Mouse (Mus musculus): ENCODE measurements around the gene Gm20388. TPM values are rescaled to one million over a fixed set of nuclear protein-coding genes. Genes with fewer than 3 reads are reported as not detected.
A peak's percentile ranks its signal among the peaks of the same experiment; 100 is the strongest.

The Gm20388 gene
- polyA plus RNA-seq, 1 experiment from 2014 or later, result not detected

DNA sequence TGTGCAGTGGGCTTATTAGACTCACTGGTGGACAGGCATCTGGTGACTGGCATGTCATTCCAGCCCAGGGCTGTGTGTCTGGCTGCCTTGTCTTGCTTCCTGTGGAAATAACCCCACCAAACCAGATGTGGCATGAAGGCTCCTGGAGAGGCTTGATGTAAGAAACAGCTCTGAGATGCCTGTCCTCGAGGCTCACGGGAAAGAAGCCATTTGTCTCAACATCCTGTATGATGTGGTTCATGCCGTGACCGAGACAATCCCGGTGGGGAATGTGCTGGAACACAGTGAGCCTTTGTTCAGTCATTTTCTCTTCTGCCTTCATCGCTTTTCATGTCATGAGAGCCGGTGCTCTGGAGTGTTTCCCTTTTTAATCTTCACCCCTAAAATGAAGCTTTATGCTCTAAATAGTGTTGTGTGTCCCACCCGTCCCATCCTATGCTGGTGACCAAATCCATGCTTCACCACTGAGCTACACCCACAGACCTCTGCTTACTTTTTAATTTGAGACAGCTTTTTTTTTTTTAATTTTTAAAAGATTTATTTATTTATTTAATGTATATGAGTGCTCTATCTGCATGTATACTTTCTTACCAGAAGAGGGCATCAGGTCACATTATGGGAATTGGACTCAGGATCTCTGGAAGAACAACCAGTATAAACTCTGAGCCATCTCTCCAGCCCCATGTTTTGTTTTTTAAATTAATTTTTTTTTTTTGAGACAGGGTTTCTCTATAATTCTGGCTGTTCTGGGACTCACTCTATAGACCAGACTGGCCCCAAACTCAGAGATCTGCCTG lies 2054.3 kb downstream of the Gm20388 start:
- Histone ChIP-seq H3K4me1 (peaks cover 34% of the 10 kb centered on the region), H3K9ac (replicated peaks) (no peak overlapping the region), H3K9me3 (no peaks in the 10 kb centered on the region), H3K27ac (replicated peaks) (no peak overlapping the region), H3K4me2 (replicated peaks) (no peak overlapping the region), H3K36me3 (no peaks in the 10 kb centered on the region), H3K4me3 (no peak overlapping the region), H3K27me3 (no peaks in the 10 kb centered on the region)
- no peak for ATAC-seq (replicated peaks)
- WGBS, result 85% methylated on average over 8 of the region's 8 CpGs

DNA sequence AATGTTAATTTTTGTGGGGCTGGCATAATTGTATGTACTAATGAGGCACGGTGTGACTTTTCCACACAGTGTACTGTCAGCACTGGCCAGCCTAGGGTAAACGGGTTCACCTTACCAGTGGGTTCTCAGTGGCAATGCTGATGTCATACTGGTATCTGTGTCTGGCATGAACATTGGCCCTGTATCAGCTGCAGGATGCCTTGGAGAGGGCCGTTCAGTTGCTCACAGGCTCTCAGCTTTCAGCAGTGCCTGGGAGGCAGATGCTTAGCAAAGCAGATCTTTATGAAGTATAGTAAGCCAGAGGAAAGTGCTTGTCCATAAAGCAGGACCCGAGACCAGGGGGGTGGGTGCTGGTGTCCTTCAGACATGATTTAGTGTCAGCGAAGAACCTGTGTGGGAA lies 2055.5 kb downstream of the Gm20388 start:
- Histone ChIP-seq H3K27ac (replicated peaks) (no peak overlapping the region), H3K4me2 (replicated peaks) (no peak overlapping the region), H3K4me1 (peaks cover 41% of the 10 kb centered on the region), H3K36me3 (no peaks in the 10 kb centered on the region), H3K9me3 (no peaks in the 10 kb centered on the region), H3K9ac (replicated peaks) (no peak overlapping the region), H3K4me3 (no peak overlapping the region), H3K27me3 (no peaks in the 10 kb centered on the region)
- ATAC-seq (replicated peaks), result no peak
- WGBS, result 69% methylated on average over 5 of the region's 5 CpGs

DNA sequence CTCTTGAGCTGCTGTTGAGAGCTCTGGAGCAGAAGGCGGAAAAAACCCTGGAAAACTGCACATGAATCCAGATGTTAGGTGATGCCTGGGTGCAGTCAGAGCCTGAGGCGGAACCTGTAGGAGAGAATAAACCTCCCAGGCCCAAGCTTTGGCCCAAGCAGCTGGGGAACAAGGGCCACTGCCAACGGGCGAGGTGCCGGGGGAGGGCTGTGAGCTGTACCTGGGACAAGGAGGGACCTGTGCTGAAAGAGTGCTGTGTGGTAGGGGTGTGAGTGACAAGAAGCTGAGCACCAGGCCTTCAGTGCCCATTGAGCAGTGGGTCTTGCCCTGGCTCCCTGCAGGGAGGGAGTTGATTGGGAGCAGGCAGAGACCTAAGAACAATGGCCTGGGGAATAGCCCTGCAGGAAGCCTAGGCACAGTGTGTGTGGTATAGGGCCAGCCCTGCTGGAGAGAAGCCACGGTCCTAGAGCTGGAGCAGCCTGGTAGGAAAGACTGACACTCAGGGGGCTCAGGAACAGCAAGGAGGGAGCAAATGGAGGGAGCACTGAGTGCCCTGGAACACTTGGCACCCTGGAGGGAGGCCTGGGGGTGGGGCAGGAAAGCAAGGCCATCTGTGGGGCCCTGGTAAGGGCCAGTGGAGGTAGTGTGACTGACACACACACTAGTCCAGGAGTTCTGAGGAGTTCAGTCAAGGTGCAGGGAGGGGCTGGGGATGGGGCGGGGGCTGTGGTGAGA lies 2056.2 kb downstream of the Gm20388 start:
- peak; percentile 64 for ATAC-seq (replicated peaks)
- no peak overlapping the region for H3K9ac ChIP-seq (replicated peaks)
- H3K4me2 ChIP-seq (replicated peaks), result no peak overlapping the region
- 0 out of 2 replicates have a peak overlapping the region, but pooled peaks have one; percentile 15 for H3K27ac ChIP-seq (replicated peaks)
- H3K4me3 ChIP-seq, result no peak overlapping the region
- H3K4me1 ChIP-seq, result peaks cover 48% of the 10 kb centered on the region
- 23% methylated on average over 7 of the region's 7 CpGs for WGBS
- no peaks in the 10 kb centered on the region for H3K36me3 ChIP-seq
- no peaks in the 10 kb centered on the region for H3K9me3 ChIP-seq
- H3K27me3 ChIP-seq, result no peaks in the 10 kb centered on the region

DNA sequence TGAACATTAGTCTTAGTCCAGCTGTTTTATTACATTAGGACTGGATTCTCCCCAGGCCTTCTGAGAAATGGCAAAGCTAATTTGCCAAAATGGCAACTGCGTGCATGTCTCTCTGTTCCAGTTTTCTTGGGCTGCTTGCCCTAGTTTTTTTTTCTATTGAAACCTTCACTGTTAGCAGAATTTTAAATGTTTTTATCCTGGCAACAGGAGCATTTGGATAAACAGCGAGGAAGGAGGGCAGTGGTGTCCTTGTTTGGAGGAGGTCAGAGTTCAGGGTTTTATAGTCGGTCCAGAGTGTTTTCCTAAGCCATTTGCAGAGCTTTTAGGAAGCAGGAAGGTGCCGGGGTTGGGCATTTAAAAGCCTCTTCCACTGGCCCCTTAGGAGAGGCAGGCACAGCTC lies 2057.3 kb downstream of the Gm20388 start:
- 50% methylated on average over 4 of the region's 4 CpGs for WGBS
- H3K27me3 ChIP-seq, result no peaks in the 10 kb centered on the region
- H3K27ac ChIP-seq (replicated peaks), result peak overlapping the region; percentile 32
- ATAC-seq (replicated peaks), result no peak
- H3K4me3 ChIP-seq, result no peak overlapping the region
- H3K9ac ChIP-seq (replicated peaks), result no peak overlapping the region
- no peaks in the 10 kb centered on the region for H3K36me3 ChIP-seq
- no peak overlapping the region for H3K4me2 ChIP-seq (replicated peaks)
- H3K9me3 ChIP-seq, result no peaks in the 10 kb centered on the region
- peaks cover 48% of the 10 kb centered on the region for H3K4me1 ChIP-seq

DNA sequence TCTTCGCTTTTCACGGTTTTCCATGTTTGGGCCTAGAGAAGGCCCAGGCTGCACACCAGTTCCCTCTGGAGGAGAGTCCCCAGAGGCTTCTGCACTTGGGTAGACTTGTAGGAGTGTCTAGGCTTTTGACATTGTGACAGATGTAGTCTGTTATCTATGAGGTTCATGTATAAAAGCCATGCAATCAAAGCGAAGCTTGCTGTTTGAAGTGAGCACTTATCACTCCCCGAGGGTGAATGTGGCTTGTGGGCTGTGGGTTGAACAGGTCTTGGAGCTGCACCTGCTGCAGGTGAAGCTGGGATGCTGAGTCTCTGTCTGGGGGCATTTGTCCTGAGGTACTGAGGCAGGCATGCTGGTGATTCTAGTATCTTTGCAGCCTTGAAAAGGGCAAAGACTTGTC lies 2057.9 kb downstream of the Gm20388 start:
- Histone ChIP-seq H3K4me1 (peaks cover 48% of the 10 kb centered on the region), H3K4me2 (replicated peaks) (no peak overlapping the region), H3K27ac (replicated peaks) (peak overlapping the region; percentile 32), H3K4me3 (no peak overlapping the region), H3K36me3 (no peaks in the 10 kb centered on the region), H3K27me3 (no peaks in the 10 kb centered on the region), H3K9ac (replicated peaks) (no peak overlapping the region), H3K9me3 (no peaks in the 10 kb centered on the region)
- WGBS, result 79% methylated on average over 4 of the region's 4 CpGs
- ATAC-seq (replicated peaks), result no peak

DNA sequence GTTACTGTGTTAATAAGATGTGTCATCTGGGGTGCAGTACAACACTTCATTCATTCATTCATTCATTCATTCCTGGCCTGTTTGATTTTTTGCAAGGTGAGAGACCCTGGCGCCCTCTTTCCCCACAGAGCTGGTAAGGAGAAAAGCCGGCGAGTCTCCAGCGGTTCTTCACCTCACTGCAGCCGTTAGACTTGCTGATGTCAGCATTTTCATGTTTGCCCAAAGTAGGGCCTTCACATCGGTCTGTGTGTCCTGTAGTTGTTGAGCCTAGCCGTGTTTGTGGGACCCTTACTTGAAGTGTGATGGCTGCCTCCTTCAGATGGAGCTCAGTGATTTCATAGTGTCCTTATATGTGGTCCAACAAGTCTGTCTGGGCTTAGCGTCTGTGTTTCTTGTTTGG lies 2059.6 kb downstream of the Gm20388 start:
- Histone ChIP-seq H3K27me3 (no peaks in the 10 kb centered on the region), H3K9me3 (no peaks in the 10 kb centered on the region), H3K4me2 (replicated peaks) (no peak overlapping the region), H3K27ac (replicated peaks) (peak overlapping the region; percentile 68), H3K36me3 (peaks cover 14% of the 10 kb centered on the region), H3K4me3 (no peak overlapping the region), H3K9ac (replicated peaks) (no peak overlapping the region), H3K4me1 (peaks cover 48% of the 10 kb centered on the region)
- whole genome bisulfite sequencing, result 90% methylated on average over 8 of the region's 8 CpGs
- no peak for ATAC-seq (replicated peaks)

DNA sequence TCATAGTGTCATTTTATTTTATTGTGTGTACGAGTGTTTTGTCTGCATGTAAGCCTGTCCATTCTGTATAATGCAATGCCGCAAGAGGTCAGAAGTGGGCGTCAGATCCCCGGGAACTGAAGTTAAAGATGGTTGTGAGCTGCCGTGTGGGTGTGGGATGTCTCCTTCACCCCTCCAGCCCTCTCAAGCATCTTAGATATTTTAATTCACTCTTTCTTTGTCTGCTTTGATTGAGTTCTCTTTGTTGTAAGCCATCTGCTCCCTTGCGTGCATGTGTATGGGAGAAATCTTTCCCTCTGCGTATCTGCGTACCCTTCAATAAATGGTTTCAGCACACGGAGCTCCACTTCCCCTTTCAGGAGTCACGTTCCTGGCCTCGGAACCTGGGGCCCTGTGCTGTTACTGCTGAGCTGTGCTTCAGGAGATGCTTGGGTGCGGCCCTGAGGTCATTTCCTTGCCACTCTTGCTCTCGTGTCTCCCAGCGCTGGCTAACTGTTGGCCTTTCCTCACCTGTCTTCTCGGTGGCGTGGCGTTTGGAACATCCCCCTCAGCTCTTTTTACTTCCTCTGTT lies 2060.9 kb downstream of the Gm20388 start:
- ATAC-seq (replicated peaks), result no peak
- Histone ChIP-seq H3K36me3 (peaks cover 26% of the 10 kb centered on the region), H3K4me1 (peaks cover 37% of the 10 kb centered on the region), H3K4me3 (no peak overlapping the region), H3K4me2 (replicated peaks) (no peak overlapping the region), H3K27ac (replicated peaks) (peak overlapping the region; percentile 76), H3K9ac (replicated peaks) (no peak overlapping the region), H3K9me3 (no peaks in the 10 kb centered on the region), H3K27me3 (no peaks in the 10 kb centered on the region)
- 61% methylated on average over 17 of the region's 17 CpGs for WGBS

DNA sequence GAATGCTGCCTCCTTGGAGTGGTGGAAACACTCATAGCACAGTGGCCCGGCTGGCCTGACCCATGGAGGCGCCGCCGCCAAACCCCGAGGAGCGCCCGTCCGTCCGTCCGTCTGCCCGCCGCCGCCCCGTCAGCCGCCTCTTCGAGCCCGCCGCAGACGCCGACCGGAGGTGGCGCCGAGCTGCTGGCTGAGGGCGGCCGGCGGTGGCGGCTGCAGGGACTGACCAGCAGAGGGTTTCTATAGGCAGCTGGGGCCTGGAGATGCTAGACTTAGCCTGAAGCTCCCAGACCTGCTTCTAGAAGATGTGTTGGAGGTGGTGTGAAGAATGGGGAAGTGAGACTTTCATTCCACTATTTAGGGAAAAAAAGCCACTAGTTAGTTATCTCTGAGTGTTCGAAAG lies 2063.3 kb downstream of the Gm20388 start:
- Histone ChIP-seq H3K9me3 (no peaks in the 10 kb centered on the region), H3K27ac (replicated peaks) (no peak overlapping the region), H3K4me3 (no peak overlapping the region), H3K4me2 (replicated peaks) (no peak overlapping the region), H3K4me1 (peaks cover 14% of the 10 kb centered on the region), H3K27me3 (no peaks in the 10 kb centered on the region), H3K9ac (replicated peaks) (no peak overlapping the region), H3K36me3 (peaks cover 40% of the 10 kb centered on the region)
- WGBS, result 96% methylated on average over 28 of the region's 28 CpGs
- ATAC-seq (replicated peaks), result no peak

DNA sequence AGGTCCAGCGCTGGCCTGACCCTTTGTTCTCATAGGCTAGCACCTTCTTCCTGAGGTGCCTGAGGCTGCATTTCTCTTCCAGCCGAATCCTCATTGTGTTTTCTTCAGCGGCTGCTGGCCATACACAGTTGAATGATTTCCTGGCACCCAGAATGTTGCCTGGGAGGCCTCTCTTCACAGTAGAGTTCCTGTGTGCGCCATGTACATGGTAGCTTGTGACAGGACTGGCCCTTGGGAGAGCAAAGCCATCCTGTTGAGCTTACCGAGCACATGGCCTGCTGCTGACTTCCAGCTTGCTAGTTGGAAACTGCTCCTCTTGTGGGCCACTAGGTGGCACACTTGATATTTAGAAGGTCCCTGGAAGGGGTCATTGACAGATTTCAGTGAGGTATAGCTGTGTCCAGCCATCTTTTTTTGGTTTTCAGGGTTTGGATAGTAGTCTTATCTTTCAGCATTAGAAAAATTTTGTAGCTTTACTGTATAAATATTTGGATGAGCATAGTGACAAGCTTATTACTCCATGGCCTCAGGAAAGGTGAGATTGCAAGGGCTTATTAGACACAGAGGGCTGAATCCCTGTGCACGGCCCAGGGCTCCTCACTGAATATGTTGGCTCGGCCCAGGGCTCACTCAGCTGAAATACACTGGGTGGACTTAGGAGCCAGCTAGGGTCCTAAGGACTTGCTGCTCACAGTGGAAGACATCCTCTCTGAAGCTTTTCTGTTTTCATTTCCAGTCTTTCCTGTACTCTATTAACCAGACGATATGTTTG lies 2067.4 kb downstream of the Gm20388 start:
- Histone ChIP-seq H3K9ac (replicated peaks) (no peak overlapping the region), H3K36me3 (peaks cover 53% of the 10 kb centered on the region), H3K4me3 (no peak overlapping the region), H3K4me2 (replicated peaks) (no peak overlapping the region), H3K4me1 (peaks cover 6% of the 10 kb centered on the region; the same call in 1 of the 2 replicates), H3K27ac (replicated peaks) (no peak overlapping the region), H3K9me3 (no peaks in the 10 kb centered on the region), H3K27me3 (no peaks in the 10 kb centered on the region)
- WGBS, result 65% methylated on average over 8 of the region's 8 CpGs
- no peak for ATAC-seq (replicated peaks)

DNA sequence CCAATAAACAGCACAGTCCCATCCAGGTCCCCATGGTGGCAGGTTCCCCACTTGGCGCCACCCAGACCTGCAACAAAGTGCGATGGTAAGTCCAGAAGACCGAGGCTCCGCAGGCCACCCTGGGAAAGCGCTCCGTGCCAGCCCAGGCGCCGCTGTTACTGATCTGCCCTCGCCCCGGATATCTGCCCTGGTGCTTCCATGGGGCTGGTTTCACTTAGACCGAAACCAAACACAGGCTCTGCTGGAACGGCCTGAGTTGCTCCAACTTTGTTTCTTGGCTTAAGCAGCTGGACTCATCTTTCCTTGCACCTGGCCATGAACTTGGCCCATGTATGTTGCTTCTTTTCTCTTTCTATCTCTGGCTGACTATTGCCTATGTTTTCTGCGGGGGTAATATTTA lies 2068.0 kb downstream of the Gm20388 start:
- Histone ChIP-seq H3K4me2 (replicated peaks) (no peak overlapping the region), H3K4me3 (no peak overlapping the region), H3K4me1 (peaks cover 6% of the 10 kb centered on the region; the same call in 1 of the 2 replicates), H3K36me3 (peaks cover 58% of the 10 kb centered on the region), H3K27me3 (no peaks in the 10 kb centered on the region), H3K9me3 (no peaks in the 10 kb centered on the region), H3K9ac (replicated peaks) (no peak overlapping the region), H3K27ac (replicated peaks) (no peak overlapping the region)
- ATAC-seq (replicated peaks), result no peak
- WGBS, result 95% methylated on average over 13 of the region's 13 CpGs

DNA sequence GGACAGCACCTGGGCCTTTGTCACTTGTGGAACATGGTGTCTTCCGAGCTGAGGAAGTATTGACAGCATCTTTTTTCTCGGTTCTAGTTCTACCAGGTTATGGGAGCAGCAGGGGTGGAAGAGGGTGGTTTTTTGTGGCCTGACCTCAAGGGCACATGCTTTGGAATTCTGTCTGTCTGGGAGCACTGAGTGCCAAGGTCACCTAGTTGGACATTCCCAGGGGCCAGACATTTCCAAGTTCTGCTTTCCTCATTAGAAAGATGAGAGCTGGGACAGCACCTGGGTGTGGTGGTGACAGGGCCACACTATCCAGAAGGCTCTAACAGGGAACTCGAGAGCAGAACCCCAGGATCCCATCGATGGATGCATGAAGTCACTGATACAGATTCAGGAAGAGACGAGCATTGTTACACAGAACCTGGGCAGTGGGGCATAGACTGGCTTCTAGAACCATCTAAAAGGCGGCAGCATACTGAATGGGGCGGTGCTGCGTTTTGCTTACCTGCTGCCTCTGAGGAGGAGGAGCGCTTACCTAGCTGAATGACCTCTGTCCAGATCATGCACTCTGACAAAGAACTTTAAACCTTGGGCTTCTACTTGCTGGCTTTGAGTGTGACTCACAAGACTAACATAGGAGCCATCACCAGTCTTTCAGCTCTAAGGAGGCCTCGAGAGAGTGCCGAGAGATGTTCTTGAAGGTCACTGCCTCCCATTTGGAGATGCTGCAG lies 2070.3 kb downstream of the Gm20388 start:
- Histone ChIP-seq H3K27me3 (no peaks in the 10 kb centered on the region), H3K4me3 (no peak overlapping the region), H3K27ac (replicated peaks) (no peak overlapping the region), H3K4me1 (peaks cover 6% of the 10 kb centered on the region; the same call in 1 of the 2 replicates), H3K36me3 (peaks cover 44% of the 10 kb centered on the region), H3K9me3 (no peaks in the 10 kb centered on the region), H3K9ac (replicated peaks) (no peak overlapping the region), H3K4me2 (replicated peaks) (no peak overlapping the region)
- no peak for ATAC-seq (replicated peaks)
- WGBS, result 91% methylated on average over 11 of the region's 11 CpGs

Measured in forebrain, embryonic 15.5 days (tissue).